Mouse (Mus musculus): Measurements from ENCODE around the gene Gm47959.

- TF ChIP-seq CTCF (IDR thresholded peaks at IDR 0.05; ENCODE audit: borderline replicate concordance, insufficient read depth, low read depth, low read length), result no peak
- TF ChIP-seq POLR2A (IDR thresholded peaks at IDR 0.05; ENCODE audit: borderline replicate concordance, insufficient read depth, low read length), result no peak
Observed at GRCm38 (mm10) chr1:82973901-82974300, 26.4 kb upstream of the Gm47959 start.
